Mouse (Mus musculus) C2C12 (cell line): ENCODE measurements around the gene Sdk2. TPM values are rescaled to one million over a fixed set of nuclear protein-coding genes. Genes with fewer than 3 reads are reported as not detected.

Experiments
- H3K27me3 ChIP-seq: one replicate; pipeline ENCODE4 v1.6.1; 2011; ENCODE audit not compliant: control insufficient read depth, insufficient read depth, insufficient read length
- H3K36me3 ChIP-seq: one replicate; pipeline ENCODE4 v1.6.1; 2011; ENCODE audit not compliant: control insufficient read depth, insufficient read depth
- H3K4me3 ChIP-seq: one replicate; pipeline ENCODE4 v1.5.1; 2011; ENCODE audit warnings: mild to moderate bottlenecking, control low read depth; ENCODE audit not compliant: poor library complexity, insufficient read depth, severe bottlenecking
- H3K79me2 ChIP-seq: one replicate; pipeline ENCODE4 v1.6.1; 2011; ENCODE audit not compliant: control insufficient read depth, insufficient read depth
- H3K79me3 ChIP-seq: one replicate; pipeline ENCODE4 v1.6.1; 2011; ENCODE audit warnings: low read depth, control low read depth
- H3ac ChIP-seq: one replicate; pipeline ENCODE3; 2011; ENCODE audit warnings: low read depth; ENCODE audit not compliant: control insufficient read depth, insufficient read length
- CEBPB ChIP-seq: IDR thresholded peaks from one replicate; pipeline ENCODE4 v1.6.1; 2011; ENCODE audit warnings: low read depth, mild to moderate bottlenecking, control low read depth, moderate library complexity
- CTCF ChIP-seq: IDR thresholded peaks from one replicate; pipeline ENCODE4 v1.5.1; 2011; ENCODE audit not compliant: control insufficient read depth, insufficient read depth, insufficient read length
- FOSL1 ChIP-seq: IDR thresholded peaks from one replicate; pipeline ENCODE4 v1.8.0; 2011; ENCODE audit warnings: mild to moderate bottlenecking, low read length; ENCODE audit not compliant: poor library complexity, insufficient read depth, severe bottlenecking
- MAX ChIP-seq: IDR thresholded peaks from one replicate; pipeline ENCODE4 v1.6.1; 2011; ENCODE audit warnings: mild to moderate bottlenecking, control low read depth
- MYOD1 ChIP-seq: IDR thresholded peaks from one replicate; pipeline ENCODE4 v1.6.1; 2011; ENCODE audit warnings: low read depth; ENCODE audit not compliant: control insufficient read depth, insufficient read length
- MYOG ChIP-seq: IDR thresholded peaks from one replicate; pipeline ENCODE4 v1.6.1; 2011; ENCODE audit not compliant: control insufficient read depth, insufficient read length; ENCODE audit errors: extremely low read depth
- USF1 ChIP-seq: IDR thresholded peaks from one replicate; pipeline ENCODE4 v1.6.1; 2011; ENCODE audit warnings: low read depth, mild to moderate bottlenecking, control low read depth, moderate library complexity
- polyA plus RNA-seq: library from polyadenylated mRNA; unstranded; fragments of >200 nt; fragmentation: generic; extraction: Trizol; gene quantifications from one replicate; pipeline ENCODE4 v1.2.1, GENCODE M21; 2012; ENCODE audit warnings: missing spikeins

The Sdk2 gene
- polyA plus RNA-seq, 1 experiment: 0.05 TPM

DNA sequence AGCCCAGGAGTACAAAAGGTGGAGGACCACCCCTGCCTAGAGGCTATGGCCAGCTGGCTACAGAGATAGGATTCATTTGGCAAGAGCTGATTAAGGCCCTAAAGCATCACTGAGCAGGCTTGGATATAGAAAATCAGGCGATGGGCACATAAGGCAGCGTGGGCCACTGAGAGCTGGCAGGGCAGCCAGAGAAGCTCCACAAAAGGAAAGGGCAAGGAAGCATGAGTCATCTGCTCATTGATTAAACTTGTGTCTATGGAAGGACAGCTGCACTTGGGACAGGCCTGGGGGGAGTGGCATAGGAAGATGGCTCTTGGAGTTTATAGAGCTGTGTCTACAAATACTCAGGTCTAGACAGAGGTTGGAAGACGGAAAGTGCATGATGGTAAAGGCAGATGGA is 104.1 kb downstream of the Sdk2 start:
- no peak overlapping the region for H3ac ChIP-seq
- no peak overlapping the region for H3K4me3 ChIP-seq
- no peaks in the 10 kb centered on the region for H3K79me2 ChIP-seq
- H3K36me3 ChIP-seq: no peaks in the 10 kb centered on the region
- H3K27me3 ChIP-seq: no peaks in the 10 kb centered on the region
- TF ChIP-seq MYOD1 (no peak), CEBPB (no peak), USF1 (no peak), MYOG (no peak), FOSL1 (no peak), MAX (no peak), CTCF (no peak)
- no peaks in the 10 kb centered on the region for H3K79me3 ChIP-seq

DNA sequence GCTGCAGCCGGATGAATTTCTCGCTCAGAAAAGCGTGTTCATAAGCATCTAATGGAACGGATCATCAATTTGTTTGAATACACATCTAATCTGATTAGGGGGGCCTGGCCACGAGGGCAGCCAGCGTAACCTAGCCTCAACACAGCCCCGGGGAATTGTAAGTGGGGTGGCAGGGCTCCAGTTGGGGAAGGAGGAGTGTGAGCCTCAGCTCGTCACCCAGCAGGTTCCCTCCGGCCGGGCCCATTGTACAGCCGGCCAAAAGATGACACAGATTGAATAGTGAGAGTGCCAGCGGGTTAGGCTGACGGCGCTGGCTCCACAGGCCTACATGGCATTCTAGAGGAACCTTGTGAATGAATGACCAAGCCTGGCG is 115.2 kb downstream of the Sdk2 start:
- Histone ChIP-seq H3K4me3 (no peak overlapping the region), H3ac (no peak overlapping the region), H3K79me3 (no peaks in the 10 kb centered on the region), H3K36me3 (no peaks in the 10 kb centered on the region), H3K79me2 (no peaks in the 10 kb centered on the region), H3K27me3 (no peaks in the 10 kb centered on the region)
- TF ChIP-seq FOSL1 (no peak), MYOD1 (no peak), MAX (no peak), MYOG (no peak), USF1 (no peak), CEBPB (no peak), CTCF (no peak)

DNA sequence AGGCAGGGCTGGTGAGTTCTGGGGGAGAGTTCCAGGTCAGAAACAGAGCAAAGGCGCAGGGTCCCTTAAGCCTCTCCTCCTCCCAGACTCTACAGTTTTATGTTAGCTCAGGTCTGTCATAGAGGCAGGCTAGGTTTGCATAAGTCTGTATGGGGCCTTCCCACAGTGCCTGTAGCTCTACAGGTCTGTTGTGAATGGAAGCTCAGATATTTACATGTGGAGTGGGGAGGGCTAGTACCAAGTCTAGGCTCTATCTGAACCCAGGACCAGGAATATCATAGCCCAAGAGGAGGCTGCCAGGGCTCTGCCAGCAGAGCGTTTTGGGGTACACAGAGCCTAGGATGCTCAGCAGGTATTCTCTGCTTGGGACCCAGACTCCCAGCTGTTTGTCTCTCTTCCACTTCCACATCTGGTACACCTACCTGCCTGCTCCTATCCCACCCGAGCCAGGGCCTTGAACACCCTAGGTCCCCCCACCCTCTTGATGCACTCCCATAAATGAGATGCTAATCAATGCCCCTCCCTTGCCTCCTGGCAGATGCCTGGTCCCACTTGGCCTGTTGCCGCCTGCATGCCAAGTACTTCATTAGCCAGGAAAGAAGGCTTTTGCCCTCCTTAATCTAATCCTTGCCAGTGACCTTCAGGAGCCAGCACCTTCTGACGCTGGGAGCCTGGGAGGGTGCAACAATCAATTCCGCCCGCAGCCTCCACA is 115.8 kb downstream of the Sdk2 start:
- H3ac ChIP-seq: no peak overlapping the region
- TF ChIP-seq MAX: no peak
- TF ChIP-seq CTCF: no peak
- H3K27me3 ChIP-seq: no peaks in the 10 kb centered on the region
- no peaks in the 10 kb centered on the region for H3K79me2 ChIP-seq
- H3K79me3 ChIP-seq: no peaks in the 10 kb centered on the region
- no peak overlapping the region for H3K4me3 ChIP-seq
- H3K36me3 ChIP-seq: no peaks in the 10 kb centered on the region

DNA sequence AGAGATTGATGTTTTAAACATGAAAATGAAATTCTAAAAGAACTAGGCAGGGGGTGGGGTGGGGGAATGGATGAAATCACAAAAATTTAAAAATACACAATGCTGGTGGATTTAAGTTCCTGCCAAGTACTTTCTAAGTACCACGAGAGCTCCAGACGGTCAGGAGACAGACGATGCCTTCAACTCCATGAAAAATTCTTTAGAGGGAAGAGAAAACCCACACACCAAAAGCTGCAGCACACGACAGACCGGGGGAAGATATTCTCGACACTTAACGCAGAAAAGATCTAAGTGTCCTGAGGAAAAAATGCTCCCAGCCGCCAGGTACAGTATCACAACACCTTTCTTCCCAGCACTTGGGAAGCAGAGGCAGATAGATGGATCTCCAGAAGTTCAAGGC is 118.2 kb downstream of the Sdk2 start:
- H3ac ChIP-seq: no peak overlapping the region
- H3K36me3 ChIP-seq: no peaks in the 10 kb centered on the region
- TF ChIP-seq CTCF: no peak
- no peak for TF ChIP-seq CEBPB
- TF ChIP-seq MAX: no peak
- no peaks in the 10 kb centered on the region for H3K79me3 ChIP-seq
- no peaks in the 10 kb centered on the region for H3K27me3 ChIP-seq
- no peak overlapping the region for H3K4me3 ChIP-seq
- no peaks in the 10 kb centered on the region for H3K79me2 ChIP-seq

DNA sequence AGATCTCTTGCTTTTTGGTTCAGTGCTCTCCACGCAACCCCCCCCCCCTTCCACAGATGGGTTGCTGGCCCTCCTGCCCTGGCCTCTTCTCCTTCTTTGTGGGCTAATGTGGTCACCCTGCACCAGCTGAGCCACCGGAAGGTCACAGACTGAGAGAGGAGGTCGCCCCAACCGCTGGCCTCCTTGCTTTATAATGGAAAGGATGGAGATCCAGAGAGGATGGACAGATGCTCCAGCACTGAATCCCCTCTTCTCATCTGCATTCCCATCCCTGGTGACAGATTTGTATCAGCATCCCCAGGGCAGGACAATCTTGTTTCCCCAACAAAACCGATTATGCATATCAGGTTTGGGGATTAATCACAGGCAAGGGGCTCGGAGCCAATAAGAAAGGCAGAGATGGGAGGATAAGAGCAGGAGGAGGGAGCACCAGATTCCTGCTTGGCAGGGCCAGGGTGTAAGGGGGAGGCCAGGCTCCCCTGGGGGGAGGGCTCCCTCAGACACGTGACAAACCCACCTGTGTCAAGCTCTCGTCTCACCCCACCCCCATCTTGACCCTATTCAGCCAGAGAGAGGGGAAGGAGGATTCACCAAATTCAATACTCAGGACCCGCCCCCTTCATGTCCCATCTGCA is 124.6 kb downstream of the Sdk2 start:
- no peaks in the 10 kb centered on the region for H3K36me3 ChIP-seq
- no peak overlapping the region for H3K4me3 ChIP-seq
- no peaks in the 10 kb centered on the region for H3K79me3 ChIP-seq
- H3K27me3 ChIP-seq: no peaks in the 10 kb centered on the region
- no peak overlapping the region for H3ac ChIP-seq
- no peak for TF ChIP-seq CEBPB
- no peak for TF ChIP-seq MYOD1
- no peak for TF ChIP-seq USF1
- no peak for TF ChIP-seq FOSL1
- TF ChIP-seq CTCF: no peak
- TF ChIP-seq MYOG: no peak
- no peak for TF ChIP-seq MAX
- H3K79me2 ChIP-seq: no peaks in the 10 kb centered on the region

DNA sequence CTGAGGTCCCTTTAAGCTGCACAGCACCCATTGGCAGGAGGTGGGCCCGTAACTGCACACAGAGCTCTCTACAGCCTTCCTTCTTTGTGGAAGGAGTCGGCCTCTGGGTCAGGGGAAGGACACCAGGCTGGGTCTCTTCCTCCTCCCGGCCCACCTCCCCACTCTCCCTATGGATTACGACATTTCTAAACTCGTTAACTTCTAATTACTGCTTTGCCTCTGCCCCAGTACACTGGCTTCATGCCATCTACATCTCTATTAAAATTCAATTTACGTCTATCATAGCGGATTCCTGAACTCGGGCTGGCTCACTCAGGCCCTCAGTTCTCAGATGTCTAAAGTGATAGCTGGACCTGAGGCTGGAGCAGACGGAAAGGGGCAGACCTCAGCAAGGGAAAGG is 133.2 kb downstream of the Sdk2 start:
- Histone ChIP-seq H3K79me3 (no peaks in the 10 kb centered on the region), H3K4me3 (no peak overlapping the region), H3K27me3 (no peaks in the 10 kb centered on the region), H3K79me2 (no peaks in the 10 kb centered on the region), H3ac (no peak overlapping the region), H3K36me3 (no peaks in the 10 kb centered on the region)
- TF ChIP-seq MYOG: no peak
- no peak for TF ChIP-seq FOSL1
- no peak for TF ChIP-seq MAX
- TF ChIP-seq CEBPB: no peak
- TF ChIP-seq USF1: no peak
- TF ChIP-seq CTCF: no peak
- TF ChIP-seq MYOD1: no peak
